Mouse (Mus musculus) retina, embryonic 14.5 days (tissue): ENCODE measurements around the gene Sae1.
"Not testable (repeated sequence)": the region's sequence is repeated elsewhere in the genome, so short reads cannot be mapped to it uniquely, and the experiment has no call there.

Source experiments
- DNase-seq: peaks from one replicate; pipeline ENCODE4 v3.0.0-alpha.2; 2015; ENCODE audit warnings: low spot score

Sae1 gene

DNA sequence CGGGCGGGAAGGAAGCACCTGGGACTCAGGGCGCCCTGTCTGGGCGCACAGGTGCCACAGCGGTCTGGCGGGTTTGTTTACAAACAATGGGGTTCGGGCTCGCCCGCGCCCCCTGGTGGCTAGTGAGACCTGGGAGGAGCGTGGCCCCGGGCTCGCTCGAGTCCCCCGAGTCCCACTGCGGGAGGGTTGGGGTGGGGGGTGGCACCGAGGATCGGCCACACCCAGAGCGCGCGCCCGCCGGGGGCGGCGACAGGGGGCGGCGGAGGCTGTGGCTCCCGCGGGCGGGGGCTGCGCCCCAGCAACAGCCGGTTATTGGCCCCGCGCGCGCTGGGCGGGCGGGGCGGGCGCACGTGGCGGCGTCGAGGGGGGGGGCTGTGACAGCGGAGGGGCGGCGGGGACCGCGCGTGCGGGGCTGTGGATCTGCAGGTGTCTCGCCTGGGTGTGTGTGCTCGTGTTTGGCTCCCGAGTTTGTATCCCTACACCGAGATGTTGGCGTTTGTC is 77.5 kb downstream of the Sae1 start:
- peak; percentile 84 for DNase-seq

DNA sequence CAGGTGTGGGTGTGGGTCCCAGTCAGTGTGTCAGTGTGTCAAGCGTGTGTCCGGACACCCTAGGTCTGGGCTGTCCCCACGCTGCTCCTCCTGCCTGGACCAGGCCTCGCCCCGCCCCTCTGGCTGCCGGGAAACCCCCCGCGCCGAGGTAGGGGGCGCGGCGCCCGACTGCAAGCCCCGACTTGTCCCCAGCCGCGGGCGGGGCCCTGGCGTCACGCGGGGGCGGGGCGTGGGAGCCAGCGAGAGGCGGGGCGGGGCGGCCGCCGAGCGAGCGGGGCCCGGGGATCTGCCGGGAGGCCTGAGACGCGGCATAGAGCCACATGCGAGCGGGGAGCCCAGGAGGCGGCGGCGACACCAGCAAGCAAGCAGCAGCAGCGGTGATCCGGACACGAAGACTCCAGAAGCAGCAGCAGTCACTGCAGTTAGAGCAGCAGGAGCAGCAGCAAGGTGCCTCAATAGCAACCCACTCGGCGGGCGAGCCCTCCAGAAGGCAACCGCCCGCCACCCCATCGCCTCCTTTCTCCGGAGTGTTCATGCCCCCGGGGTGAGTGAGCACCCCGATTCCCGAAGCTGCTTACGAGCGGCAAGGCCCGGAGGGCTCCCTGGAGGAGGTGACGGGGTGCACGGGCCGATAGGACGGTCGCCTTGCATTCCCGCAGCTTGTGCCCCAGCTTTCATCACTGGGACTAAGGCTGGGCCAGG is 78.1 kb downstream of the Sae1 start:
- peak; percentile 79 for DNase-seq

DNA sequence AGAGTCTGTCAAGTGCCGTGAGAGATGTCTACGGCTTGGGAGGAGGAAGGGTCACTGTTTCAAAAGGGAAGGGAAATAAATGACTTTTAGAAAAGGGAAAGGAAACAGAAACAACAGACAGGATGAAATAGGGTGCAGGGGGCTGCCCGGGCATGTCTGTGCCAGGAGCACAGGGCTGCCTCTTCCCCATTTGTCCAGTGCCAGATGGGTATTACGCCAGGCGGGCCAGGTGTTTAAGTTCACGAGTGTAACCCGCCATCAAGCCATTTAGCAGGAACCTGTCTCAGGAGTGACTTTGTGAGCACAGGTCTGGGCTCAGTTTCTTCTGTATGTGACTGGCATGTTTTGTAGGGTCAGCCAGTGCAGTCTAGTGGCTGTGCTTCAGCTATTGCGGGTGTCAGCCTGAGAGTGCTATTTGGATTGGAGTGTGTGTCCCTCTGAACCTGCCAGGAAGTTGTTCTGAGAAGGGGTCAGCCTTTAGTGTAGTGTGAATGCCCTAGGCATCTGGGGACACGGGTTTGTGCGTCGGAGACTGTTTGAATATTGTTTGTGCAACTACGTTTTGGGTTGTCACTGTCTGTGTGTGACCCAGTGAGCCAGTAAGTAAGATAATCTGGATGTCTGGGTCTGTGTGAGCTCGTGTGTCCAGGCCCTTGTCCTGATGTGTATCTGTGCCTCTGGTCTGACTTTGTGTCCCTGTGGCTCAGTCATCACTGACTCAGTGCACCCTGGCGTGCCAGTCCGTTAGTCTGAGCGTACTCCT is 78.9 kb downstream of the Sae1 start:
- no peak for DNase-seq

DNA sequence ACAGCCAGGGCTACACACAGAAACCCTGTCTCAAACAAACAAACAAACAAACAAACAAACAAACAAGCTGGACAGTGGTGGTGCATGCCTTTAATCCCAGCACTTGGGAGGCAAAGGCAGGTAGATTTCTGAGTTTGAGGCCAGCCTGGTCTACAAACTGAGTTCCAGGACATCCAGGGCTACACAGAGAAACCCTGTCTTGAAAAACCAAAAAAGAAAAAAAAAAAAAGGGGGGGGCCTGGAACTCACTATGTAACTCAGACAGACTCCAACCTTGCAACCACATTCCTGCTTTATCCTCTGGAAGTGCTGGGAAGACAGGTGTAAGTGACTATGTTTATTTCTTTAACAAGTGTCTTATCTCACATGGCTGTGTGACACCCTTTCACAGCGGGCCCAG is 79.5 kb downstream of the Sae1 start, which contains the start of gene Bbc3:
Gene Bbc3 (plus strand): TSS at position 301 of the 400 bp plus-strand sequence.
- DNase-seq, result not testable (repeated sequence)

DNA sequence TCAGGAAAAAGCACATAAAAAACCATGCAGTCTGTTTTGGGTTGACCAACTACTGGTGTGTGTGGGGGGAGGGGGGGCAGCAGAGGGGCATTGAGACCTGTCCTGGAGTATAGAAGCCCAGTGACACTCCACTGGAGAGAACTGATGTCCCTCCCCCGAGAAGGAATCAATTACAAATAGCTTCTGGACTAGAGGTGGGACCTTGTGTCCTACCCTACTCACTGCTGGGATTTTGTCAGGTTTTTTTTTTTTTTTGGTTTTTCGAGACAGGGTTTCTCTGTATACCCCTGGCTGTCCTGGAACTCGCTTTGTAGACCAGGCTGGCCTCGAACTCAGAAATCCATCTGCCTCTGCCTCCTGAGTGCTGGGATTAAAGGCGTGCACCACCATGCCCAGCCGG is 80.5 kb downstream of the Sae1 start:
- not testable (repeated sequence) for DNase-seq

DNA sequence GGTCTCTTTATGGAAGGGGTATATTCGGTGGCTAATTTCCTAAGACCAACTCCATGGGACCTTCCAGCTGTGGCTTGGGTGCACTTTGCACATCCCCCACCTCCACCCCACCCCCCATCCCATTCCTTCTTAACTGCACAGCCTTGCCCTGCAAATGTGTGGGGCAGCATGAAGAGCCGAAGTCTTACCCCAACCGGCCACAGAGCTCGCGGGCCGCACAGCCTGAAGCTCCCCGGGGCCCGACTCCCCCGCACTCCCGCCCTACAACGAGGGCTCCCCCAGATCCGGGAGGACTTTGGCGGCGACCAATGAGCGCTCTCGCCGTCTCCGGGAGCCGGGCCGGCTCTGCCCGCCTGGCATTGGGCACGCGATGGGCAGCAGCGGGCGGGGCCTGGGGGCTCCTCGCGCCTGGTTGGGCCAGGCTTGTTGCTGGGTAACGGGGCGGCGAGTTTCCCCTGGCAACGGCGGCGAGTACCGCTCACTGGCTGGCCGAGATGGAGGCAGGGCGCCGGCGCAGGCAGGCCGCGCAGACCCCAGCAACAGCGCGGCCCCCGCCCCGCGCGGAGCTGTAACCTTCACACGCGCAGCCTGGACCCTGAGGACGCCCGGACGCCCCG is 88.1 kb downstream of the Sae1 start:
- peak; percentile 92 for DNase-seq

DNA sequence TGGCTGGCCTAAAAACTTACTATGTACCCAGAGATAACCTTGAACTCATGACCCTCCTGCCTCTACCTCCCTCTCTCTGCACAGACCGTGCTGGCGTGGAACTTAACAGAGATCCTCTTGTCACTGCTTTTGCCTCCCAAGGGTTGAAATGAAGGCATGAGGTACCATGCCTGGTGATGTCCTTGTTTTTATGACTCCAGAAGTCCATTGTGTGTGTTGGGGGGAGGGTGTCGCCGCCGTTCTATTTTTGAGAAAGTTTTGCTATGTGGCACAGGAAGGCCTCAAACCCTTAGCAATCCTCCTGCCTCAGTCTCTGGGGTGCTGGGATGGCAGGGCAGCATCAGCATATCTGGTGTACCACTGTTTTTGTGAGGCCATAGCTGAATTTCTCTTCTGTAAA is 88.7 kb downstream of the Sae1 start:
- no peak for DNase-seq

DNA sequence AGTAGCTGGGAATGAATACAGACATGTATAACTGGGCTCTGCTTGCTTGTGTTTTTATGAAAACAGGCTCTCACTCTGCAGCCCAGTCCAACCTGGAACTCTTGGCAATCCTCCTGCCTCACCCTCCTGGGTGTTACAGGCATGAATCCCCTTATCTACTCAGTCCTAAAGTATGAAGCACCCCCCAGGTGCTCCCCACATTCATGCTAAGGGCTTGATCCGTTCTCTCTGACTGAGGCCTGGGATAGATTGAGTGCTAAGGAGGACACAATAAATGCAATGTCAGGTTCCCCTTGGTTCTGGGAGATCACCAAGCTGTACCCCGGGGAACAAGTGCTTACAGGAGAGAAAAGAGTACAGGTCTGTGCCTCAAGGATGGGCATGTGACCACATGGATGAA is 90.0 kb downstream of the Sae1 start:
- no peak for DNase-seq

DNA sequence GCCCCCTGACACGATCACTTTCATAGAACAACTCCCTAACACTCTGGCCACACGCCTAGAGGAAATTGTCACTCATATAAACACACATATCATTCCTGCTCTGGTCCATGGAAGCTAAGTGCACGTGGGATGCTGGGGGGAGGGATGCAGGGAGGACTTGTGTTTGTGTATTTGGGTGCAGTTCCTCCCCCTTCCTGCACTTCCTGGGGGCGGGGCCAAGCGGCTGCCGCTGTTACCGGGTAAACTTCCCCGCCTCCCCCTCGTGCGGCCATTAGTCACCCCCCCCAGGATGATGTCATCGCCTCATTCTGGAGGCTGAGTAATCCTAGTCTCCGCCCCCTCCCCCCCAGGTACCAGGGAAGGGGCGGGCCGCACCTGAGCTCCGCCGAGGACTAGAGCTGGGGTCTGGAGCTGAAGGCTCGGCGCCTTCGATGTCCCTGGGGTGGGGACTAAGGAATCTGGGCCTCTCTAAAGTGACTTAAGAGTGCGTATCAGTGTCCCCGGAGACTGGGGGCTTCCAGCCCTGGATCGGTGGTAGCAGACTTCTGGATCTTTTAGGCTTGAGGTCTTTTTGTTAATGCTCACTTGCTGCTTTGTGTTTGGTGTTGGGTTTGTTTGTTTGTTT is 90.7 kb downstream of the Sae1 start:
- DNase-seq, result peak; percentile 77

DNA sequence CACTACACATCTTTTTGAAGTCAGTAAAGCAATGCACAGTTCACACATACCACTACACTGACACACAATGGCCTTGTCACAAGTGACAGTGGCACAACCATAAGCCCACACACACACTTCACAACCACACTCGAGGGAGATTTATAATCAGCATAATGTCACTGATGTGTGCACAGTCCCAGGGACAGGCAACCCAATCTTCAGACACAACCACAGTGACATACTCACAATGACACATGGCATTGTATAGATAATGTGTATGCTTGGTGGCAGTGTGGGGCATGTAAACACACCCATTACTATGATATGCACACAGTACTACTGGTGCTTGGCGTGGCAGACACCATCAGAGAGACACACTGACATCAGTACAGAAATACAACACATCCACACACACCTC is 91.5 kb downstream of the Sae1 start:
- no peak for DNase-seq

DNA sequence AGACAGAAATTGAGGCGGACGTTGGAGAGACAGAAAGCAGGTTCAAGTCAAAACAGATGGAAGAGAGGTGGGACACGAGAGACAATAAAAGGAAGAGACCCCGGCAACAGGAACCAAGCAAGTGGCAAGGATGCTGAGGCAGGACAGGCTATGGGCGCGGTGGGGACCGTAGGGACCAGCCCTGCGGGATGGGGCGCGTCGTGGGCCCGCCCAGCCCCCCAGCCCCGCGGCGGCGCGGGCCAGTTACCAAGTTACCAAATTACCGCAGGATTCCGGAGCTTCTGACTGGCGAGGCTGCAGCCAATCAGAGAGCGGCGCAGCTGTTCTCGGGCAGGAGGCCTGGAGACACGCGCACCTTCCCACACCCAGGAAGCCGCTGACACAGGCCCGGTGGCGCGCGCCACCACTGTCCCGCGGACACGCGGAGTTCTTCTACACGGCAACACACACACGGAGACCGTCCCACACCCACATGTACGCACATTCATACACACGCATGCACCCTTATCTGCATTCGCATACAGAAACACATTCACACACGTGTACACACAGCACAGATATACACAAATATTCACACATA is 92.2 kb downstream of the Sae1 start:
- DNase-seq, result peak; percentile 77

DNA sequence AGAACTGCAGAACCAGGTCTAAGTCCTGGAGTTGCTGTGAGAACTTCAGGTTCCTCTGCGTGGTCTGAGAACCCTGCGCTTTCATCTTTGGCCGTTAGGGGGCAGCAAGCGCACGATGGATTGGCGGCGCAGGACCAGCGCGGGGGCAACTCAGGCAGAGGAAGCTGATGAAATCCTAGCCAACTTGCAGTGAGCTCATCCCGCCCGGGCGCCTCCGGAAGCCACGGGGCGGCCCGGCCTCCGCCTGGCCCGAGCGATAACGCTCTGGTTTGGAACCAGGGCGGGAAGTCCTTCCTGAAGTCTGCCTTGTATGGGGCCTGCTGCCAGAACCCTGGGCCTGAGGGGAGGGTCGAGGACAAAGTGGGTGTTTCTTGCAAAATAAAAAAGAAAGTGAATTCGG is 92.8 kb downstream of the Sae1 start:
- DNase-seq, result peak; percentile 96

DNA sequence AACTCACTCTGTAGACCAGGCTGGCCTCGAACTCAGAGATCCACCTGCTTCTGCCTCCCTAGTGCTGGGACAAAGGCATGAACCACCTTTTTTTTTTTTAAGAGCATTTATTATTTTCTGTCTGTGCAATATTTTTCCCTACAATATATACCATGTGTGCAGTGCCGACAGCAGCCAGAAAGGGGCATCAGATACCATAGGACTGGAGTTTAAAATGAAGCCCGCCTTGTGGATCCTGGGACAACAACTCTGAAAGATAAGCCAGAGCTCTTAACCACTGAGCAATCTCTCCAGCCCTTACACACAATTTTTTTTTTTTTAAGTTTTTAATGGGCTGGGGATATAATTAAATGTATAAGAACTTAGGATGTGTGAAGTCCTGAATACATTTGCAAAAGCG is 93.3 kb downstream of the Sae1 start:
- peak; percentile 69 for DNase-seq

DNA sequence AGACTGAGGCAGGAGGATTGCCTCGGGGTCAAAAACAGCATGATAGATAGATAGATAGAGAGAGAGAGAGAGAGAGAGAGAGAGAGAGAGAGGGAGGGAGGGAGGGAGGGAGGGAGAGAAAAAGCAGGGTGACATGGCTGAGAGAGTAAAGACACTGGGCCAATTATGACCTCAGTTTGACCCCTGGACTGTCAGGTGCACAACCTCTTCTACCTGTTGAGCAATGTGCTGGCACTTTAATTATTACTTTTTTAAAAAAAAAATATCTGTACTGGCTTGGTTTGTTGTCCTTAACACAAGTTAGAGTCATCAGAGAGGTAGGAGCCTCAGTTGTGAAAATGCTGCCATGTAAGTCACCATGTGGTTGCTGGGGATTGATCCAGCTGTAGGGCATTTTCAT is 99.8 kb downstream of the Sae1 start:
- DNase-seq, result no peak

DNA sequence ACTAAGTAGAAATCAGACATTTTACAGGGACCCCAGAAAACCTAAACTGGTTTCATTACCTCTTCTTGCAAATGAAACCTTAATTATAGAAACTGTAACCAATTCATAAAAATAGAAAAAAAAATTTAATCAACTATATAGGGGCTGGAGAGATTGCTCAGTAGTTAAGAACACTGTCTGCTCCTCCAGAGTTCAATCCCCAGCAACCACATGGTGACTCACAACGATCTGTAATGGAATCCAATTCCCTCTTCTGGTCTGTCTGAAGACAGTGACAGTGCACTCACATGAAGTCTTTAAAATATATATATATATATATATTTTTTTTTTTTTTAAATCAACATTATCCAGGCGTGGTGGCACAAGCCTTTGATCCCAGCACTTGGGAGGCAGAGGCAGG is 100.6 kb downstream of the Sae1 start:
- DNase-seq, result no peak

DNA sequence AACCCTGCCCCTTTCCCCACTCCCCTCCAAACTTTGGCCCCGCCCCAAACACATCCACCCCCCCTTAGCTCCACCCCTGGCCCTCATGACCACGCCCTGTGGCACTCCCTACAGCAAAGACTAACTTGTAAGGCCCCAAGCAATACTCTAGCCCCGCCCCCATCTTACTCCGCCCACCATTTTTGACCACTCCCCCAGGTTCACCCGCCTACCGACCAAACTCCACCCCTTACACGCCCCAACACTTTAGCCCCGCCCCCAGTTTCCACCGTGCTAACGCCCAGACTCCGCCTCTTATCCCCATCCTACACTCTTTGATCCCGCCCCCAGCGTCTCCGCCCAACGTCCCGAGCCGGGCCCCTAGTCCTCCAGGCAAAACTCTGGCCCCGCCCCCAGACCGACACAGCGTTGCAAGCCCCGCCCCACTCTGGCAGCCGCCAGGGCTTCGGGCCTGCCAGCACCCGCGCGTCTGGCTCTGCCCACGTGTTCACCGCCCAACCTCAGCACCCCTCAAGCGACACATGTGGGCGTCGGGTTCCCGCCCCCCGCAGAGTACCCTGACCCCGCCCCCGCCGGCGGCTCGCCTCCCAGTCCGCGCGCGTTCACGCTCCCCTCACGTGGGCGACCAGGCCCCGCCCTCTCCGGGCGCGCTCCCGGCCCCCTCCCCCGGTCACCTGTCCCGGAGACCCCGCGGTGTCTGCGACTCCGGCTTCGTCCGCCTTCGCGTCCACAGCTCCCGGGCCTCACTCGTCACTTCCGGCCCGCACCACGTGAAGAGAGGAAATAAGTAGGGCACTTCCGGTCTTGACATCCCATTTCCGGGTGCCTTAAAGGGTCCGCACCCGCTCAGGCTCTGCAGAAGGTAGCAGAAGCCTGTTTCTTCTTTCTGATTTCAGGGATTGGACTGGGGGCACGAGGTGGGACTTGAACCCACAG is 101.3 kb downstream of the Sae1 start, which contains the start of gene Ccdc9:
Gene Ccdc9 (minus strand): TSS at position 770 of the 936 bp plus-strand sequence.
- peak; percentile 100 for DNase-seq

DNA sequence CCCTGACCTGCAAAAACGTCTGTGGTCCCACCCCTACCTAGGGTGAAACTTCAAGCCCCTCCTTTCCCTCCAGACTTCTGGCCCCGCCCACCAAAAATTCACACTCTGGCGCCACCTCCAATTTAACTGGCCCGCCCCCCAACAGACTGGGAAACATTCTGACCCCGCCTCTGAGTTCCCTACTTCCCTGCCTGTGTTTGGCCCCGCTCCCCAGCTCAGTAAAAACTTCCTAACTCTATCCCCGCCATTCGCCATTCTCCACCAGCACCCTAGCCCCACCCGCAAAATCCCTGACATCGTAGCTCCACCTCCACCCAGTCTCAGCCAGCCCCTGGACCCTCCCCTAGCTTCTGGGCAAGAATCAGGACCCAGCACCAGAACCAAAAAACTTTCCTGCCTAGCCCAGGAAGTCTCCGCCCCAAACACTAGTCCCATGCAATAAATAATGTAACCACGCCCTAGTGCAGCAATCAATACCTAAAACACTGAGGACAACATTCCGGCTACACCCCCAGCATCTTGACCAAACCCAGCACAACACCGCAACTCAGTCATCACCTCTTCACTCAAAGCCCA is 102.1 kb downstream of the Sae1 start:
- DNase-seq, result peak; percentile 53

DNA sequence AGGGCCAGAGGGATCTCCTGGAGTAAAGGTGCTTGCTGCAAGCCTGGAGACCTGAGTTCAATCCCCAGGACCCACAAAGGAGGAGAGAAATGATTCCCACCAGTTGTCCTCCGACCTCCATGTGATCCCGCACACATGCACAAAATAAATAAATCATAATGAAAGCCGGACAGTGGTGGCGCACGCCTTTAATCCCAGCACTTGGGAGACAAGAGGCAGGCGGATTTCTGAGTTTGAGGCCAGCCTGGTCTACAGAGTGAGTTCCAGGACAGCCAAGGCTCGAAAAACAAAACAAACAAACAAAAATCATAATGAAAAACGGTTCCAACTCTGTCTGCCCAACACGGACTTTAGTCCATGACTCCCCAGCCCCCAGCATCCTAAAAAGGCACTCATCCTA is 102.7 kb downstream of the Sae1 start:
- no peak for DNase-seq

DNA sequence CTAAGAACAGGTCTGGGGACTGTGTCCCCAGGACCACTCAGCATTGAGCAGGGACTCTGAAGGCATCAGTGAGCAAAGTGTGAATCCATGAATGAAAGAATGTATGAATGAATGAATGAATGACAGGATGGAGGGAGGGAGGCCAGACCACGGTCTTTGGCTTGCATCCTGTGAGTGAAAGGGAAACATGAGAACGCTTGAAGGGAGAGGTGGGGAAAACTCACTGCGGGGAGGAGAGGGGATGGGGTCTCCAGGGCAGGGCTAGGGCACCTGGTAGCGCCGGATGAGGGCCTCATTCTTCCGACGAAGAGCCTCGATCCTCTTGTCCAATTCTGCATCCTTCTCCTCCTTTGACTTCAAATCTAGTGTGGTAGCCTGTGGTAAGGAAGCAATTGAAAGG is 103.6 kb downstream of the Sae1 start:
- no peak for DNase-seq

DNA sequence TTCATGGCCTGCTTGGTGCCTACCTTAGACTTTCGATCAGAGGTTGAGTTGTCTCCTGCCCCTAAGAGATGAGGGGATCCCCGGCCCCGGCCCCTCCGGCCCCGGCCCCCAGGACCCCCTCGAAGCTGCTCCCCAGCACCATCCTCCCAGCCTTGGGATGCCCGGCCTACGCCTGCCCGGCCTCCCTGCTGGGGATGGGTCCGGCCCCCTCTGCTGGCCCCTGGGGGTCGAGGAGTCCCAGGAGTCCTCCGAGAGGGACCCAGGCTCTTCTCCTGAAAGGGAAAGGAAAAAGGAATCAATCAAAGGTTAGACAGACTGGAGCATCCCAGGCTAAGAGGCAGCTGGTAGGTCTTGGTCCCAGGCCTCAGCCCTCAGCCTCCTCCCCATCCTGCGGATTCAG is 105.3 kb downstream of the Sae1 start:
- no peak for DNase-seq

DNA sequence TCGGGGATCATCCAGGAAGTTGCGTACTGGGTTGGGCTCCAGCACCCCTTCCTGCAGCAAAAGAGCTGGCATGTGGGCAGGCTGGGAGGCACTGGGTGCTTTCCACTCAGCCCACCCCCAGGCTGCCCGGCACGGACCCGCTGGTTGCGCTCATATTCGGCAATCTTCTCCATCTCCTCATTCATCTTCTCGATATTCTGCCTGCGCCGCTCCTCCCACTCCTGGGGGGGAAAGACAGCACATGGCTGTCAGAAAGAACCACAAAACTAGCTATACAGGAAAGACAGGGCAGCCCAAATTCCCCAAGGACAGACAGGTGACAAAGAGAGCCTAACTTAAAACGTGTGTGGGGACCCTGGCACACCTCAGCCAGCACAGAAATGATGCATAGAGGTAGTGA is 106.9 kb downstream of the Sae1 start:
- no peak for DNase-seq
